Mouse (Mus musculus) forebrain, embryonic 15.5 days (tissue): ENCODE data around the gene Catsperd. TPM values are rescaled to one million over a fixed set of nuclear protein-coding genes. Genes with fewer than 3 reads are reported as not detected.

Experiments
- ATAC-seq: fragments of 200-750 bp; cut with Nextera tagmentation; replicated peaks from 2 replicates; pipeline ENCODE4 v1.8.0; 2017; ENCODE audit warnings: mild to moderate bottlenecking, moderate TSS enrichment, moderate library complexity
- H3K27ac ChIP-seq: fragments of 300-500 bp; sonication (generic); replicated peaks from 2 replicates; pipeline ENCODE4 v1.5.1; 2015; ENCODE audit warnings: mild to moderate bottlenecking, inconsistent platforms
- H3K27me3 ChIP-seq: fragments of 300-500 bp; sonication (generic); 2 replicates; pipeline ENCODE4 v1.6.1; 2015; ENCODE audit warnings: inconsistent platforms
- H3K36me3 ChIP-seq: fragments of 300-500 bp; sonication (generic); 2 replicates; pipeline ENCODE4 v1.6.1; 2015; ENCODE audit warnings: mild to moderate bottlenecking, inconsistent platforms
- H3K4me1 ChIP-seq: fragments of 300-500 bp; sonication (generic); 2 replicates; pipeline ENCODE4 v1.6.1; 2015; ENCODE audit warnings: inconsistent platforms
- H3K4me2 ChIP-seq: fragments of 300-500 bp; sonication (generic); replicated peaks from 2 replicates; pipeline ENCODE4 v1.6.1; 2015; ENCODE audit warnings: mild to moderate bottlenecking, inconsistent platforms
- H3K4me3 ChIP-seq: fragments of 300-500 bp; sonication (generic); 2 replicates; pipeline ENCODE4 v1.5.1; 2015; ENCODE audit warnings: mild to moderate bottlenecking, inconsistent platforms
- H3K9ac ChIP-seq: fragments of 300-500 bp; sonication (generic); replicated peaks from 2 replicates; pipeline ENCODE4 v1.6.1; 2015; ENCODE audit warnings: mild to moderate bottlenecking, inconsistent platforms
- H3K9me3 ChIP-seq: fragments of 300-500 bp; sonication (generic); 2 replicates; pipeline ENCODE4 v1.6.1; 2016; ENCODE audit warnings: inconsistent platforms
- WGBS: fragments of 180-500 bp; shearing (Covaris S2); methylation state at CpG from one replicate; pipeline ENCODE4 v1.1.7; 2015; ENCODE audit warnings: mixed read lengths; 5-methylcytosine and 5-hydroxymethylcytosine counted together
- polyA plus RNA-seq: library from polyadenylated mRNA; unstranded; fragments of >200 nt; fragmentation: Nextera tagmentation; extraction: Ambion mirVana; gene quantifications from 2 replicates; pipeline ENCODE4 v1.2.1, GENCODE M21; 2015

The Catsperd gene
- polyA plus RNA-seq, 1 experiment from 2014 or later, result 0.98 TPM

DNA sequence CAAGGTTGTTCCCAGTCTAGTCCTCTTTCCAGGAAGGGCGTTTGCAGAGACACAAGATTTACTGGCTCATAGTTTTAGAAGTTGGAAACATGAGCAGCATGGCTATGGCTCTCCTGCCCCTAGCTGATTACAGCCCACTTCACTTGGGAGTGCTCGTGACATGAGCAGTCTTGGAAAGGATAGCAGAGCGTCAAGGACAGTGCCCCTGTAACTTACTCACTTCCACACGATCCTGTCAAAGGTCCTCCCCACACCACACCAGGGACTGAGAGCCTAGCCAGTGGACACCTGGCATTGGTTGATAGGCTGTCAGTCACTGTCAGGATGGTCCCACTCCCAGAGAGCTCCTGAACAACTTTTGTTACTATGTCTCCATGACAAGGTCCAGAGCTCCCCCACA, 75.1 kb downstream of the Catsperd start:
- no peaks in the 10 kb centered on the region for H3K4me1 ChIP-seq
- H3K9ac ChIP-seq, result no peak overlapping the region
- no peak overlapping the region for H3K4me3 ChIP-seq
- 89% methylated on average over 4 of the region's 4 CpGs for WGBS
- no peaks in the 10 kb centered on the region for H3K9me3 ChIP-seq
- ATAC-seq, result no peak
- H3K27ac ChIP-seq, result no peak overlapping the region
- H3K36me3 ChIP-seq, result peaks cover 95% of the 10 kb centered on the region
- H3K27me3 ChIP-seq, result no peaks in the 10 kb centered on the region
- H3K4me2 ChIP-seq, result no peak overlapping the region

DNA sequence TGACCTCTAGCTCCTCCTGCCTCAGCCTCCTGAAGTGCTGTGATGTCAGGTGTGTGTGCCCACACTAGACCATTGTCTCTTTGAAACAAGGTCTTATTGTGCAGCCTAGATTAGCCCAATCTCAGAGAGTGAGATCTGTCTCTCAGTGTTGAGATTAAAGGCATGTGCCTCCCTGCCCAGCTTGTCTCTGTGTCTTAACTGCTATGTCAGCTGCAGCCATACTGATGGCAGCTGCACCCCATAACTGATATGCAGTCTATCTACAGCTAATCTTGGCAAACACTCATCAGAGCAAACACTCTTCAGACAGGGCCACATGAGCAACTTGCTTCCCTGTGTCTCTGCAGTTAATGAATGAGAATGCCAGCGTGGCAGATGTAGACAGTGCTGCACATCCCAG, 78.6 kb downstream of the Catsperd start:
- H3K27ac ChIP-seq, result no peak overlapping the region
- no peaks in the 10 kb centered on the region for H3K4me1 ChIP-seq
- peaks cover 94% of the 10 kb centered on the region for H3K36me3 ChIP-seq
- no peak overlapping the region for H3K4me3 ChIP-seq
- no peaks in the 10 kb centered on the region for H3K9me3 ChIP-seq
- no peak overlapping the region for H3K9ac ChIP-seq
- H3K4me2 ChIP-seq, result no peak overlapping the region
- H3K27me3 ChIP-seq, result no peaks in the 10 kb centered on the region
- no peak for ATAC-seq
- 95% methylated on average over 1 of the region's 1 CpGs for WGBS

DNA sequence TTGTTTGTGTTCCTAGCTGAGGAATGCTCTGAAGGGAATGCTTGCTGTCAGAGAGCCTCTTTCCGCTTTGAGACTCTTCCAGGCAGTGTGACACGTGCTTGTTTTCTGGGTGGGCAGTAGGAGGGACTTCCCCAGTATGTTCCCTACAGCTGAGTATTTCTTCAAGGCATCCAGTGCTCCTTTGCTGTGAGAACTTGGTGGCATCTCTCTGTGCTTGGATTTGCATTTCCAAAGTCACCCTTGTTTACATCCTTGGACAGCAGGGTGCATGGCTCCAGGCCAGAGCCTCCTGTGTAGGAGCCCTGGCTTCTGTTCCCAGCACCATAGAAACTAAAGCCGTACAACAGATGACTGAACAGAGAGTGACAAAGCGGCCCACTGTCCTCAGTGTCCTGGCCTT, 80.7 kb downstream of the Catsperd start:
- 82% methylated on average over 4 of the region's 4 CpGs for WGBS
- Histone ChIP-seq H3K9me3 (no peaks in the 10 kb centered on the region), H3K4me3 (no peak overlapping the region), H3K27me3 (no peaks in the 10 kb centered on the region), H3K9ac (no peak overlapping the region), H3K36me3 (peaks cover 87% of the 10 kb centered on the region), H3K4me1 (no peaks in the 10 kb centered on the region), H3K27ac (no peak overlapping the region), H3K4me2 (no peak overlapping the region)
- ATAC-seq, result no peak

DNA sequence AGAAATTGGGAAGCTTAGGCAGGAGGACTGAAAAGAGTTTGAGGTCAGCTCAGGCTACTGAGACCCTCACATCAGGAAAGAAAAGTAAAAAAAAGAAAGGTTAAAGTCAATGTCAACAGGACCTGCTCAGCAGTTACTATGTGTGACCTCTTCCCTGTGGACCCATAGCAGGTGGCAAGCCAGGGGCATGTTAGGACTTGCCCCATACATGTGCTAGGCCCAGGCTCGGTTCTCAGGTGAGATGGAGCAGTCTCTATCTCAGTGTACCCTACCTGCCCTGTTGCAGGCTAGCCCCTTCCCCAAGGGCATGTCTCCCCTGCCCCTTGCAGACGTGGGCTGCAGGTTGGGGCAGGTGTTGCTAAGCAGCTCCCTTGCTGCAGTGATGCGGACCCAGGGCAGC, 81.8 kb downstream of the Catsperd start:
- no peak overlapping the region for H3K9ac ChIP-seq
- no peak overlapping the region for H3K27ac ChIP-seq
- no peak overlapping the region for H3K4me3 ChIP-seq
- H3K9me3 ChIP-seq, result no peaks in the 10 kb centered on the region
- 89% methylated on average over 3 of the region's 3 CpGs for WGBS
- H3K4me1 ChIP-seq, result no peaks in the 10 kb centered on the region
- ATAC-seq, result no peak
- no peak overlapping the region for H3K4me2 ChIP-seq
- no peaks in the 10 kb centered on the region for H3K27me3 ChIP-seq
- peaks cover 81% of the 10 kb centered on the region for H3K36me3 ChIP-seq

Other genes starting within 250 kb of the Catsperd start
- 375 and 409 TPM in 2 replicates for gene Ptprs, start 151.7 kb upstream of the Catsperd start, polyA plus RNA-seq
- 0.14 and 0.36 TPM in 2 replicates for gene Znrf4, start 115.7 kb upstream of the Catsperd start, polyA plus RNA-seq
- gene Gm20219, start 73.8 kb upstream of the Catsperd start, polyA plus RNA-seq, result 1.5 TPM in 2 replicates
- 76.1 and 84.7 TPM in 2 replicates for gene Safb2, start 43.6 kb upstream of the Catsperd start, polyA plus RNA-seq
- gene Safb, start 43.3 kb upstream of the Catsperd start, polyA plus RNA-seq, result 125 and 132 TPM in 2 replicates
- gene 2410015M20Rik, start 18.4 kb upstream of the Catsperd start, polyA plus RNA-seq, result 194 and 210 TPM in 2 replicates
- 1,126 and 1,235 TPM in 2 replicates for gene Rpl36, start 14.7 kb upstream of the Catsperd start, polyA plus RNA-seq
- gene Lonp1, start 1.3 kb upstream of the Catsperd start, polyA plus RNA-seq, result 47.7 and 49.9 TPM in 2 replicates
- gene Ranbp3, start 45.2 kb downstream of the Catsperd start, polyA plus RNA-seq, result 114 and 115 TPM in 2 replicates
- 425 and 444 TPM in 2 replicates for gene Ndufa11, start 89.6 kb downstream of the Catsperd start, polyA plus RNA-seq
- 18.4 and 20.3 TPM in 2 replicates for gene Vmac, start 89.9 kb downstream of the Catsperd start, polyA plus RNA-seq
- 0.97 and 1.2 TPM in 2 replicates for gene Nrtn, start 129.4 kb downstream of the Catsperd start, polyA plus RNA-seq
- 72.1 and 74.3 TPM in 2 replicates for gene Dus3l, start 136.6 kb downstream of the Catsperd start, polyA plus RNA-seq
- gene Prr22, start 142.1 kb downstream of the Catsperd start, polyA plus RNA-seq, result 0.66 and 0.73 TPM in 2 replicates
- gene Rfx2, start 202.9 kb downstream of the Catsperd start, polyA plus RNA-seq, result 4.4 and 4.5 TPM in 2 replicates
- not detected in 2 replicates for gene Acsbg2, start 246.3 kb downstream of the Catsperd start, polyA plus RNA-seq
- gene 1700061G19Rik, start 247.3 kb downstream of the Catsperd start, polyA plus RNA-seq, result 0.43 and 0.50 TPM in 2 replicates